Mouse (Mus musculus) adrenal gland, adult 8-10 months (tissue): ENCODE data around the gene Zfp60. TPM values are rescaled to one million over a fixed set of nuclear protein-coding genes. Genes with fewer than 3 reads are reported as not detected.
"Not testable (repeated sequence)": the region's sequence is repeated elsewhere in the genome, so short reads cannot be mapped to it uniquely, and the experiment has no call there.

ENCODE experiments used
- DNase-seq: peaks from one replicate; pipeline ENCODE4 v3.0.0; 2022
- total RNA-seq, 4 experiments: library from RNA; stranded (reverse); gene quantifications; 2 replicates each; pipeline ENCODE4 v1.2.4; 2022

Gene Zfp60
- 10 to 100 TPM; 15.6 to 25.6 (median 19.2) TPM for total RNA-seq

DNA sequence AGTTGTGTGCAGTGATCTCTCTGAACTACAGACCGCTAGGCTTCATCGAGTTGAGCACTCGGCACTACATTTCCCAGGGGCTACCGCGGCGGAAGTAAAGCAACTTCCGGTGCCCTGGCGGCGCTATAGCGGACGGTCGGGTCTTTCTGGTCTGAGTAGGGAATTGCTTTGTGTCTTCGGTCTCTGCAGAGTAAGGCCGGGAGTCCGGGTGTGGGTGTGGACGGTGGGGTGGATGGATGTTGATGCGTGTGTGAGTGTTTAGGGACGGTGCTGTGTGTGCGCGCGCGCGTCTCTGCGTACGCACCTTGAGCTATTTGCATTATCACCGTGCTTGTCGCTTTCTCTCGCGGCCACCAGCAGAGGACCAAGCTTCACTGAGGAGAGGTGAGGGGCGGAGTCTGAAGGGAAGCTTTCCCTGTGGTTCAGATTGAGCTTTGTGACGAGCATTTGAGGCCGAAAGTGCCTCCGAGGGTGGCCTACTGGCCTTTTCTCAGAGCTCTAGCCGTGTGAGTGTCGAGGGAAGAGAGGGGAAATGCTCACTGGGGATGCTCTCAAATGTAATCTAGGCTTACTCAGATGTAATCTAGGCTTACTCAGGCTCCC lies at the start of gene Zfp60:
Gene Zfp60 (plus strand): TSS at position 109 of the 603 bp plus-strand sequence.
- DNase-seq: peak; percentile 78

DNA sequence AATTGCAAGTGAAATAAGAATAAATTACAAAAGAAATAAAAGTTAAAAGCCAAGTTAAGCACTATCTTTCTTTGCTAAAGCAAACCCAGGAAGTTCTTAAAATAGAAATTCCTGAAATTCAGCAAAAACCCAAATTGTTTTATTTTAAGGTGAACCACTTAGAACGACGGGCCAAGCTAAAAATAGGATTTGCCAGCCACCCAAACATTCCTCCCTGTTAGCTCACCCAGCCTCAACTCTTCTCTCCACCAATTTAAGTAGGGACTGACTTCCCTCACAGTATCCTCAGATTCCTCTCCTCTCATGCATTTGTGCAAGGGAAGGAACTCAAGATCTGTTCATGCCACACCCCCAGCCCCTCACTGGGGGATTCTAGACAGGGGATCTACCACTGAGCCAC lies 48.0 kb upstream of the Zfp60 start:
- no peak for DNase-seq

DNA sequence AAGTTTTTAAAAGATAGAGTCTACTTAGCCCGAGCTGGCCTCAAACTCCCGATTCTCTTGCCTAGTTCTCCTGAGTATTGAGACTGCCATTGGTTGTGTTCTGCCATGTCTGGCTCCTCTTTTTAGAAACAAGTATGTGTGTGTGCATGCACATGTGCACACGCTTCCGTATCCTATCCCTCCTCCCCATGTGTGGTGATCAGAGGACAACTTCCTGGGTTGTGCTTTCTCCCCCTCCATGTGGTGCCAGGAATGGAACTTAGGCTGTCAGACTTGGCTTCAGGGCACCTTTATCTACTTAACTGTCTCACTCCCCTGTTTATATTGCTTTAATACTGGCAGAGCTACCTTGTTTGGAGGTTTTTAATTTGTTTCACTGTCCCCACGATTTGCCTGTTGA lies 46.0 kb upstream of the Zfp60 start:
- no peak for DNase-seq

DNA sequence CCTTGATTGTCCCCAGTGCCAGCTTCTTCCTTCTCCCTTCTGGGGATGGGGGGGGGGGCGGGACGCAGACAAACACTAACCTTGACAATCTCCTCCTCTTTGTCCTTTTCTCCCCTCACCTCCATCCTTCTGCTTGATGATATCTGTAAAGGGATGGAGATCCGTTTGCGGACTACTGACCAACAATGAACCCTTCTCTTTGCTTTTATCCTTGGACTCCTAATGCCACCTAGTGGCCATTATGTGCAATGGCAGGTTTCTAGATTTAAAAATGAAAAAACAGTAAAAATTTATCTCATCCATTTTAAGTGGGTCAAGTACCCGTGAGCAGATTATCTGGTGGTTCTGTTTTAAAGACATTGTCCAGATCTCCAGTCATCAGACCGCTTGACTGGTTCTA lies 45.5 kb upstream of the Zfp60 start:
- no peak for DNase-seq

DNA sequence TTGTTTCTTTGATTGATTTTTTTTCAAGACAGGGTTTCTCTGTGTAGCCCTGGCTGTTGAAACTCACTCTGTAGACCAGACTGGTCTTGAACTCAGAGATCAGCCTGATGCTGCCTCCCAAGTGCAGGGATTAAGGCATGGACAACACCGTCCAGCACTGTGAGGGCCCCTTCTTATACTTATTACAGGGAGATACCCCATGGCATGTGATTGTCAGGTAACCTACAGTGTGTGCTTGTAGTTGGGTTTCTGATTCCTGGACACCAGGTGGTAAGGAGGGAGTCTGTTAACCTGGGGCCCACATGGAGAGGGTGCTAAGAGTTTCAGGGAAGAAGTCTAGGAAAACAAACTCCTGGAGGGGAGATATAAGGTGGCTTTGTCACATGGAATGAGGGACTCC lies 44.1 kb upstream of the Zfp60 start:
- no peak for DNase-seq

DNA sequence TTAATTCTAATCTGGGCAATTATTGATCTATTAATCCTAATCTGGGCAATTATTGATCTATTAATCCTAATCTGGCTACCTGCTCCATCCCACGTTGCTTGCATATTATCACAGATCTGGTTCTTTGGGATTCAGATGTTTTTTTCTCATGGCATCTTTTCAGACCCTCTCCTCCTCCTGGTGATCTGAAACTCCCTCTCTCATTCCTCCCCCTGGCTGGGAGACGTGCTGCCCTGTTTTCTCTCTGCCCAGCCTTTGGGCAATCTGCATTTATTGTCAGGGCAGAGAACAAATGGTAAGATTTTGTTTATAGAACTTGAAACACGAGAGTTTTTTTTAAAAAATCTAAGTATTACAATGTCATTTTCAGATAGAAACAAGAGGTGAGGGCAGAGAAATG lies 43.4 kb upstream of the Zfp60 start:
- DNase-seq: no peak

DNA sequence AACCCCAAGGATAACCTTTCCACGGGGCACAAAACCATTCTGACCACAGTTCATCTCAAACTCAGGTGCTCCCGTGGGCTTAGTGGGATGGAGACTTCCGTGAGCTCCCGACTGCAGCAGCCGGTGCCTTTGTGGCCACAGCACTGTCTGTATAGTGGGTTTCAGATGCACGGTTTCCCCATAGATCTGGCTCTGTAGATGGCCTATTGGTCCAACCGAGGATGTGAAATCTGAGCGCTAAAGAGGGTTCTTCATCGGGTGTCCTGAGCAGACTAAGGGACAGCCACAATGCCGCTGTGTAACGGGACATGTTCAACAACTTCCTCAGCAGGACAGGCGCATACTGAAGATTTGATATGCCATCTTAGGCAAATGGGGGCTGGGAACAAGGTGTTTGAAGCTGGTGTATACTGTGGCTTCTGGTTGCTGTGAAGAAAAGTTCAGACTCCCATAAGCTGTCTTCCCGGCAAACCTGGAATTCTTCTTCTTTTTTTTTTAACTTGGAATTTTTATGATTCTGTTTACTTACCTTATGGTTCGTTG lies 42.9 kb upstream of the Zfp60 start:
- DNase-seq: no peak

DNA sequence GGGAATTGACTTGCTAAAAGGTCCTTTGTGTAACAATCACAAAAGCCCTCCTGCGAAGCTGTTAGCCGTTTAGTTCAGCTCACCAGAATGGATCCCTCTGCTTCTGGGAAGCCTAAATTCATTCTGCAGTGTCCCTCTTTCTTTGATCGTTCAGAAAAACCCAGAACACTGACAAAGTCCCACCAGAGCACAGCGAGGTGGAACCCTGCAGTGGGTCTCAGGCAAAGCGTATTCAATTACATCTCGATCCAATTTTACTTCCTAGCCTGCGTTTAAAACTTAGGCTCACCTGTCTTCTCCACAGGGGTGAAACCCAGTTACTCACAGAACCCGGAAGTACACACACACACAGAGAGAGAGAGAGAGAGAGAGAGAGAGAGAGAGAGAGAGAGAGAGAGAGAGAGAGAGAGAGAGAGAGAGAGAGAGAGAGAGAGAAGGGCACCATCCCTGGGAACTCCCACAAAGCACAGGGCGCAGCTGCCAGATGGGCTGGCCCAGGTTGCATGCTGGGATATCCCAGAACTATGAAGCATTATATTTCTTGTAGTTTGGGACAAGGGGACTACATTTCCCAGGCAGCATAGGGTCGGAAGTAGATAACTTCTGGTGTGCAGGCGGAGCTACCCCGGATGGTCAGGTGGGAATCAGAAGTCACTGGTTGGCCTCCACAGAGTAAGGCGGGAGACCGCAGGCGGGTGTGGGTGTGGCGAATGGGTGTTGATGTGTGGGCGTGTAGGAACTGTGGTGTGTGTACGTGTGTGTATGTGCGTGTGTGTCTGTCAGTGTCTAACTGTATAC lies 42.2 kb upstream of the Zfp60 start, which contains the start of gene Zfp607b:
Gene Zfp607b (plus strand): TSS at position 526 of the 798 bp plus-strand sequence.
- DNase-seq: peak; percentile 96

DNA sequence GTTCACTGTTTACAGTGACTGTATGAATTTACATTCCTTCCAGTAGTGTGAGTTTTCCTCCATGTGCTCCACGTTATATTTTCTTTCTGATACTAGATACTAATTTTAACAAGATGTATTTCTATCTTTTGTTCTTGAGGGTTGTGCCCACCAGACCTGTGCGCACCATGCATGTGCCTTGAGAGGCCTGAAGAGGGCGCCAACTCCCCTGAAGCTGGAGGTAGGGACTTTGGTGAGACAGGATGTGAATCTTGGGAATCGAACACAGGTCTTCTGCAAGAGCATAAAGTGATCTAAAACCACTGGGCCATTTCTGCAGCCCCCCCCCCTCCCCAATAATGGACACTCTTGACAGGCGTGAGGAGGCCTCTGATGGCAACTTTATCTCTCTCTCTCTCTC lies 40.1 kb upstream of the Zfp60 start:
- no peak for DNase-seq

DNA sequence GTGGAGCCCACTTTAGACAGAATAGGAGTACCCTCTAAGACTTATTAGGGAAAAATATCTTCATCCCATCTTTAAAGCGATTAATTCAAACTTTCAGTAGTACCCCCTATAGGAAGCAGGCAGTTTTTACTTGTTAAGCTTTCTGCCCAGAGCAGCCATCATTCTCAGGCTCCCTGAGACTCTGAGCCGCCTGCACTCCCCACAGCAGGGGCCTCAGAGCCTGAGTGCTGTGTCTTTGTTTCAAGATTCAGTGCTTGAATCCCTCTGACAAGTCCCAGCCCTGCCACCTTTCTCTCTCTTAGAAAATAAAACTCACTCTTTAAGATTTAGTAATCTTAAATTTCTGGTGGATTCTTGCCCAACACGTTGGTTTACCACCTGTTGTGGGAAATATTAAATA lies 34.5 kb upstream of the Zfp60 start:
- no peak for DNase-seq

DNA sequence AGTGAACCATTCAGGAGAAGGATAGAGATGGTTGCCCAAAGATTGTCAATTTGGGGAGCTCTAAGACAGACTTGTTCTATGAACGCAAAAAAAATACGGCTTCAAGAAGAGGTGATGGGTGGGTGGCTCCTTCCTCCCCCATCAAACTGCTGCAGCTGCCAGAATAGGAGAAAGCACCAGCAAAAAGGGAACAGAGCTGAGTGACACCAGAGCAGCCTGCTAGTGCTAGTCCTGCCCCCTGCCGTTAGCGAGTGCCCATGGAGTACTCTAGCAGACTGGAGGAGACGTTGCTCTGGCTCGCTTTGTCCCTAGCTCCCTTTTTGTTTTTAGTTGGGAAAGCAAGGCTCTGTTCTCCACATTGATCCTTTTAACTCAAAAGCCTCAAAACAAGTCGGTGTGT lies 20.8 kb upstream of the Zfp60 start:
- no peak for DNase-seq

DNA sequence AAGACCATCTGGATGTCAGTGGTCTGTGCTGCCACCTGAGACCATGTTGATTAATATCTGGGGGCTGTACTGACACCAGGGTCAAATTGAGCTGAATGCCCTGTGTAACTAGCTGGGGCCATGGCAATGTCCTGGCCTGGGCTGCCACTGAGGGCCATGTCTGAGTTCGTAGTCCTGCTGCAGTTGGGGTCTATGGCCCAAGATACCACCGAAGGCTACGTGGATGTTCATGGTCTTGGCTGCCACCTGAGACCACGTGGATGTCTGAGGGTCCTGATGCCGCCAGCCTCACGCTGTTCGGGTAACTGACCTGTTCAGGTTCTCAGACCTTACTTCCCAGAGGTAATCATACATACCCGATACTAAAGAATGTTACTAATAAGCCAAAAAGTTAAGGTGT lies 9.2 kb upstream of the Zfp60 start:
- DNase-seq: no peak

DNA sequence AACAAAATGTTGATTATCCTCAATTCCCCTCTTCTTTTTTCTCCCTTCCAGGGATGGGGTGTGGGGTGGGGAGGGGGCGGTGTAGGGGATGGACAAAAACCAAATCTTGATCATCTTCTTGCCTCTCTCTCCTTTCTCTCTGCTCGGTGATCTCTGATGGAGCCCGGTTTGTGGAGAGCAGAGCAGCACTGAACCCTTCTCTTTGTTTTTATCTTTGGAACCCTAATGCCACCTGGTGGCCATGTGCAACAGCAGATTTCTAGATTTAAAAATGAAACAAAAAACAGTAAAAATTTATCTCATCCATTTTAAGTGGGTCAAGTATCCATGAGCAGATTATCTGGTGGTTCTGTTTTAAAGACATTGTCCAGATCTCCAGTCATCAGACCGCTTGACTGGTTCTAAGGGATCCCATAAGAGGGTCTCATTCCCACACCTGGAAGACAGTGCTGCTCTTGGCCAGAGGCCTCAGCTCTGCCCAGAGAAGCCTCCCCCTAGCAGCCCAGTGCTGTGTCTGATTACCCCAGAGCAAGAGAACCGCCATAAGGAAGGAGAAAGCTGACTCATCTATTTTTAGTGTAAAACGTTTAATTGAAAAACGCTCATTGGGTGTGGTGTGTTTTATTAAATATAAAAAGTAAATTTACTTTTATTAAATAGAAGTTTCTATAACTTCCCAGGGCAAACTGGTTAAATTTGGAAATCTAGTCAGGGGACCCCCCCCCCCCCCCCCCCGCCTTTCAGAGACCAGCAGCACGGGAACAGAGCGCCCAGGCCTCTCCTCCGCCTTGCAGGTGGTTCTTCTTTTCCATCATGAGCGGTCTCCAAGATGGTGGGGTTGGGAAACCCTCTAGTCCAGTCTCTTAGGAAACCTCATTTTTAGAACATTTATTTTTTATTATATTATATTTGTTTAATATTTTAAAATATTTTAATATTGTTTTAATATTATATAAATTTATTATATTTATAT lies 5.3 kb upstream of the Zfp60 start:
- DNase-seq: peak; percentile 6

DNA sequence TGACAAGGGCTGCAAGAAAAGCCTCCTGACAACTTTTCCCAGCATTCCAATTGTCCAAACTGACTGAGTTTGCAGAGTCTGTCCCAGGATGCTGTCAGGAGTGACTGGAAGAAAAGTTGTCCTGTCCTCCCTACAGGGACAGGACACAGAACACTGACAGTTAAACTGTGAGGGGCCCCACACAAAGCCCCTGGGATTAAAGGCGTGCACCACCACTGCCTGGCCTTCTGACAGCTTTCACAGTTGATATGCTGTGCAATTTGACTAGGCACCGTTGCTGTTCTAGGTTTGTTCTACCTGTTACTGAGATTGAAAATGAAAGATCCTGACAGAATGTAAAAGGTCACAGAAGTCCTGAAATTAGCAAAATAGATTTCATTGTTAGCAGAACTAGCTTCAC lies 3.7 kb upstream of the Zfp60 start:
- DNase-seq: no peak

DNA sequence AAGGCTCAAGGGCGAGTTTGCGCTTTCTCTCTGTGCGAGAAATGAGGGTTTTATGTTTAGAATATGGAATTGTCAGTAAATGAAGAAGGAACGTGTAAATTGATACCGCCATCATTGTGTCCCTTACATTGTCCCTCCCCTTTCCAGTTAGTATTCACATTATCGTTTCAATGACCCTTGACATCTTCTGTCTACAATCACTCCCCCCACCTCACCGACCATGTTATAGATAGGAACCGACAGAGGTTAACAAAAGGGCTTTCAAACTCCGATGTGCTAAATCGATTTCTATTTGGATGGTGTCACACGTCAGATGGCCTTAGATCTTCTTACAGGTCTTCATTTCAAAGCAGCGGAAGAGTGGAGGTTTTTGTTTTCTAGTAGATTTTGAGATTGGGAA lies 757 bp downstream of the Zfp60 start:
- DNase-seq: no peak

DNA sequence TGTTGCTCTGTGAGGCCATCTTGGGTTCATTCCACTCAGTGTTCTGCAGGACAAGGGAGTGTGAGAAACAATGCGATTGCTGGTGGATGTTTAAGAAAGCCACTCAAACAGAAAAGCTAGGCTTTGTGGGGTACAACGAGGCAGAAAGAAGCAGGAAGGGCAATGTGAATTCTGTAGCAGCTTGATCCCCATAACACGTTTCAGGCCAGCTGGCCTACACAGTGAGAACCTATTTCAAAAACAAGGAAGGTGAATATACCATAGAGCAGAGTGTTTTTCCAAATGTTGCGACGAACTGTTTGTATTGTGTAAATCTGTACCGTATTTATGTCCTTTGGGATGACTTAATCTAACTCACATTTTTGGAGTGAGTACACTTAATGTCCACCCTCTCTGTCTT lies 1.3 kb downstream of the Zfp60 start:
- DNase-seq: no peak

DNA sequence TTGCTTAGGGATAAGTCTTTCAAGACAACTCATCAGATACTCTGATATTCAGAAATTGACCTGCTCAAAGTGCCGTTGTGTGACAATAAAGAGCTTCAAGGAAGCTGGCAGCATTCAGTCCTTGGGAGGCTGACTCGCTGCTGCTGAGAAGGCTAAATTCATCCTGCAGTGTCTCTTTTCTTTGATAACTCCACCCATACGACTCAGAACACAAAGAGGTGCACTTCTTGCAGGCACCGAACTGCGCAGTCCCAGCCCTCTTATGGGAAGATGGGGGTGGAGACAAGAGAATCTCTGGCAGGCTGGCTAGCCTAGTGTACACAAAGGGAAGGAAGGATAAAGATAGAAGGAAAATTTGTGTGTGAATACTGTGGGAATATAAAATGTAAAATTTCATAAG lies 4.3 kb downstream of the Zfp60 start:
- no peak for DNase-seq

DNA sequence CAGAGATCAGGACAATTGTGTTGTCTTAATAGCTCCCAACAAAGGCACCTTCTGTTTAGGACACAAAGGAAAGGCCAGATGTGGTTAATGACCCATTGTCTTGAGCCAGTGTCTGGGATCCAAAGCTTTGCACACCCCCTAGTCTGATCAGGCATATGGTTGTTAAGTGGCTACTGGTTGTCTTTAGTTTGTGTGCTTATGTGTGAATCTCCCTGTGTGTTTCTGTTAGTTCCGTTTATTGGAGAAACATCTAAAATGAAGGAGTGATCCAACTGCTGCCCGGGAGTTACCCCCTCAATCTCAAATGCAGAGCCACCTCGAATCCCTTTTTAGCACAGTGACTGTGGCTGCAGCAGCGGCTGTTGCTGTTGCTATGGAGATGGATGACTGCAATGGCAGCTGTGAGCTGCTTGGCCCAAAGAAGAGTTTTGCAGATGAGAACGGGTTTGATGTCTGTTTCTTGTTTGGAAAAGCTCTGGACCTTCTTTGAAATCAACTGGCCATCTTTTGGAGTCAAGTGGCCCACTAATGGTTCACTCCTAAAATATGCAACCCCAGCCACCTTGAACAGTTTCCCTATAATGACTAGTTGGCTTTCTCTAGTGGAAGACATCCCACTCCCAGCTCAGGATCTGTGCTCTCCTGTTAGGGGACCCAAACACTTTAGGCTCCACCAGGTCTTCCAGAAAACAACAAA lies 25.3 kb downstream of the Zfp60 start:
- no peak for DNase-seq

DNA sequence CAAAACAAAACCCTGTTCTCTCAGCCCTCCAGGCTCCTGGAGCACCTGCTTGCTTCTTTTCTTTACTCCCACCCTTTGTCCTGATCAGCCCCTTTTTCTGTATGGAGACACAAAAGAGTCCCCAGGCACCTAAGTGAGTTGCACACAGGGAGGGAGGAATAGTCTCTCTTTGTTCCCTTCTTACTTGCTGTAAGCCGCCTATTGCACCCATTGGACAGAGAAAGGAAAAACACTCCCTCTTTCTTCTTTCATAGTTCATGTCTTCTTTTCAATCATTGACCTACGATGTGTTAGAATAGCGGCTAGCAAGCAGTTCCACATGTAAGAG lies 25.8 kb downstream of the Zfp60 start:
- DNase-seq: no peak

DNA sequence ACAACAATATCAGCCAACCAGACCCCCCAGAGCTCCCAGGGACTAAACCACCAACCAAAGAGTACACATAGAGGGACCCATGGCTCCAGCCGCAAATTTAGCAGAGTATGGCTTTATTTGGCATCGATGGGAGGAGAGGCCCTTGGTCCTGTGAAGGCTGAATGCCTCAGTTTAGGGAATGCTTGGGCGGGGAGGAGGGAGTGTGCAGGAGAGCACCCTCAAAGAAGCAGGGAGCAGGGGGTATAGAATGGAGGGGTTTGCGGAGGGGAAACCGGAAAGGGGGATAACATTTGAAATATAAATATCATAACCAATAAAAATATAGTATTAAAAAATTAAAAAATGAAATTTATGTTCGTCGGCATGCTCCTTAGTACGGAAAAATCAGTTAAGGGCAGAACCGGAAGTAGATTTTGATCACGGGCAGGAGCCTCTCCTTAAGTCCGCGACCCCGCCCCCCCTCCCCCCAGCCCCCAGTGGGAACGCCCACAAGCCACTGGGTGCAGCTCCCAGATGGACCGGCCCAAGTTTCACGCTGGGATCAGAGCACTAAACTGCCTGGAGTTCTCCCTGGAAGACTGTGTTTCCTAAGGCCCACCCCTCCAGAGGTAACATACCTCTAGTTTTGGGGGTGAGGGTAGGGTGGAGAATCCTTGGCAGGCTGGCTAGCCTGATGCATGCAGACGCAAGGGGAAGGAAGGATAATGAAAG lies 34.1 kb downstream of the Zfp60 start:
- DNase-seq: no peak

DNA sequence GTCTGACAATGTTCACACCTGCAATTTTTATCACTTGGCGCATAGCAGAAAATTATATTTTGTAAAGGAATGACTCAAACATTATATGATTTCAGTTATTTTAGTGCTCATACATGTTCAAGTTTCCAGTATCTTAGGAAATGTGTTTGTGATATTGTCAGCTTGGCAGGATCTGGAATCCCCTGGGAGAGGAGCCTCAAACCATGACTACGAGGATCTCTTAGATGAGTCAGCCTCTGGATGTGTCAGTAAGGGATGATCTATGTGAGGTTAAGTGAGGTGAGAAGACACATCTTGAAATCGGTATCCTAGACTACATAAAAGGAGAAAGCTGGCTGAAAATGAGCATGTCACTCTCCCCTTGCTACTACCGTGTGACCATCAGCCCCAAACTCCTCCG lies 58.1 kb downstream of the Zfp60 start:
- no peak for DNase-seq

DNA sequence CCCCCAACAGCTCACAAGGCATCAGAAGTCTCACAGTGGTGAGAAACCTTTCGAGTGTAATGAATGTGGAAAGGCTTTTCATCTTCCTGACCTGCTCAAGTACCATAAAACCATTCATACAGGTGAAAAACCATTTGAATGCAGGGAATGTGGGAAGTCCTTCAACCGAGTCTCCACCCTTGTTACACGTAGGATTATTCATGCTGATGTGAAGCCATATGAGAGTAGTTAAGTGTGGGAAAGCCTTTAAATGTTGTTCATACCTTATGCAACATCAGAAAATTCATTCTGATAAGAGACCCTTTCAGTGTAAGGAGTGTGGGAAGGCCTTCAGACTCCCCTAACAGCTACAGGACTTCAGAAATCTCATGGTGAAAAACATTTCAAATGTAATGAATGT lies 62.7 kb downstream of the Zfp60 start:
- DNase-seq: not testable (repeated sequence)
